Mouse (Mus musculus) spleen, adult 2 months (tissue): Measurements from ENCODE around the gene Syt5.

ENCODE experiments used
- CTCF ChIP-seq: fragments of 200-500 bp; IDR thresholded peaks from 2 replicates; pipeline ENCODE4 v1.5.1; 2011; ENCODE audit warnings: mild to moderate bottlenecking, inconsistent platforms; ENCODE audit not compliant: insufficient read depth, insufficient read length, insufficient replicate concordance; ENCODE audit errors: extremely low read depth
- POLR2A ChIP-seq: fragments of 200-500 bp; IDR thresholded peaks from 2 replicates; pipeline ENCODE4 v1.6.1; 2011; ENCODE audit warnings: low read depth, low read length, inconsistent platforms

DNA sequence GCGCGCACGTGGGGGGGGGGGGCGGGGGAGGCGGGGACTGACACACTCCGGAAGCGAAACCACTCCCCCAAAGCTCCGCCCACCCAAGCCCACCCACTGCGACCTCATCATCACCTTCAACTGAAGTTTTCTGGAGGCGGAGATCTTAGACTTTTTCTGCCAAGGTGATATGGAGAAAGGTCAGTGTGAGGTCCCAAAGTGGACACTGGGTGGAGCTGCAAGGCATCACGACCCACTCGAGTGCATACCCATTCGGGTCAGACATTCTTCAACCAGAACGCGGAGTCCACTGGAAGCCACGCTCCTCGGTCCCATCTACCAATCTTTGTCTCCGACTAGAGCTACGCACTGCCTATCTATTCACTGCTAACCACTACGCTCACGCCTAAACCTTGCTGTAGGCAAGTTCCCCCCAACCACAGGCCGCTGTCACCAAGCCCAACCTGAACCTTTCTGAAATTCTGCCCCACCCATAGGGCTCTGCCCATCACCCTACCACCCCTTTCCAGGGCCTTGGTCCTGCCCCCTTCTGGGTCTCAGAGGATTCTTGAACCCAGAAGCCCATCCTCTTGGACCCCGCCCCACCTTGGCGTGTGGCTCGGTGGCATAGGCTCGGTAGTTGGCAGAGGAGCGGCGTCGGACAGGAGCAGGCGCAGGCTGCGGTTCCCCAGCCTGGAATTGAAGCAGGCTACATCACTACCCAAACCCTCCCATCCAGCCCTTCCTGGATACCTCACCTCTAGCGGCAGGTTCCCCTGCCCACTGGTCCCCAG, 25.9 kb downstream of the Syt5 start:
- TF ChIP-seq POLR2A (no peak), CTCF (no peak)
